Mouse (Mus musculus) embryo, embryonic 11.5 days (tissue): ENCODE results near the gene Traf2.

Experiments used
- DNase-seq: peaks from one replicate; pipeline ENCODE4 v3.0.0-alpha.2; 2012; ENCODE audit warnings: low read depth, low spot score

Traf2 gene

GRCm38 (mm10) chr2:25498622-25499478 lies 47.9 kb downstream of the Traf2 start:
- no peak for DNase-seq

GRCm38 (mm10) chr2:25497846-25498575 lies 48.7 kb downstream of the Traf2 start:
- DNase-seq: no peak

- no peak for DNase-seq
Observed at GRCm38 (mm10) chr2:25496462-25496861, 50.3 kb downstream of the Traf2 start.

- no peak for DNase-seq
Observed at GRCm38 (mm10) chr2:25493476-25493961, 53.2 kb downstream of the Traf2 start, which contains the start of gene Lcn12. Gene Lcn12, minus strand, starts transcription at chr2:25493911.

GRCm38 (mm10) chr2:25492988-25493387 lies 53.8 kb downstream of the Traf2 start:
- no peak for DNase-seq

GRCm38 (mm10) chr2:25488671-25489068 lies 58.1 kb downstream of the Traf2 start:
- DNase-seq: no peak

- no peak for DNase-seq
Observed at GRCm38 (mm10) chr2:25487965-25488670, 58.6 kb downstream of the Traf2 start.

- no peak for DNase-seq
Observed at GRCm38 (mm10) chr2:25484901-25485647, 61.7 kb downstream of the Traf2 start.

- no peak for DNase-seq
Observed at GRCm38 (mm10) chr2:25482969-25483368, 63.8 kb downstream of the Traf2 start.

- DNase-seq: no peak
Observed at GRCm38 (mm10) chr2:25480541-25480940, 66.2 kb downstream of the Traf2 start.

GRCm38 (mm10) chr2:25479551-25480311 lies 67.0 kb downstream of the Traf2 start:
- no peak for DNase-seq

GRCm38 (mm10) chr2:25477967-25478675 lies 68.6 kb downstream of the Traf2 start:
- DNase-seq: no peak

GRCm38 (mm10) chr2:25477541-25477940 lies 69.2 kb downstream of the Traf2 start:
- no peak for DNase-seq

- no peak for DNase-seq
Observed at GRCm38 (mm10) chr2:25472550-25472949, 74.2 kb downstream of the Traf2 start.

GRCm38 (mm10) chr2:25469969-25470368 lies 76.8 kb downstream of the Traf2 start, which contains the start of gene Ptgds:
Gene Ptgds, minus strand, starts transcription at chr2:25470046.
- no peak for DNase-seq

- no peak for DNase-seq
Observed at GRCm38 (mm10) chr2:25468962-25469915, 77.5 kb downstream of the Traf2 start.
